Mouse (Mus musculus) lung, postnatal 0 days (tissue): ENCODE results near the gene Edar. TPM values are rescaled to one million over a fixed set of nuclear protein-coding genes. Genes with fewer than 3 reads are reported as not detected.
"Not testable (repeated sequence)": the region's sequence is repeated elsewhere in the genome, so short reads cannot be mapped to it uniquely, and the experiment has no call there.

ENCODE experiments used
- ATAC-seq: fragments of 200-750 bp; cut with Nextera tagmentation; 2 replicates; pipeline ENCODE4 v1.8.0; 2017; ENCODE audit warnings: moderate library complexity
- DNase-seq: peaks from one replicate; pipeline ENCODE4 v3.0.0-alpha.2; 2016; ENCODE audit warnings: low spot score
- H3K27ac ChIP-seq: fragments of 300-500 bp; sonication (generic); 2 replicates; pipeline ENCODE4 v1.5.1; 2014; ENCODE audit warnings: antibody characterized with exemption, mild to moderate bottlenecking, low read length, mixed read lengths
- H3K27me3 ChIP-seq: fragments of 300-500 bp; sonication (generic); replicated peaks from 2 replicates; pipeline ENCODE4 v1.6.1; 2014; ENCODE audit warnings: low read length, mixed read lengths; ENCODE audit not compliant: insufficient read depth
- H3K36me3 ChIP-seq: fragments of 300-500 bp; sonication (generic); 2 replicates; pipeline ENCODE4 v1.6.1; 2014; ENCODE audit warnings: low read length, mixed read lengths; ENCODE audit not compliant: insufficient read depth
- H3K4me1 ChIP-seq: fragments of 300-500 bp; sonication (generic); 2 replicates; pipeline ENCODE4 v1.6.1; 2014; ENCODE audit warnings: antibody characterized with exemption, low read depth, low read length, mixed read lengths; ENCODE audit not compliant: insufficient read depth
- H3K4me2 ChIP-seq: fragments of 300-500 bp; sonication (generic); replicated peaks from 2 replicates; pipeline ENCODE4 v1.6.1; 2014; ENCODE audit warnings: low read depth, mild to moderate bottlenecking, low read length, moderate library complexity, mixed read lengths
- H3K4me3 ChIP-seq: fragments of 300-500 bp; sonication (generic); 2 replicates; pipeline ENCODE4 v1.5.1; 2014; ENCODE audit warnings: low read depth, low read length
- H3K9ac ChIP-seq: fragments of 300-500 bp; sonication (generic); replicated peaks from 2 replicates; pipeline ENCODE4 v1.6.1; 2014; ENCODE audit warnings: low read depth, mild to moderate bottlenecking
- H3K9me3 ChIP-seq: fragments of 300-500 bp; sonication (generic); 2 replicates; pipeline ENCODE4 v1.6.1; 2016; ENCODE audit warnings: low read length, mixed read lengths
- CTCF ChIP-seq: IDR thresholded peaks from 2 replicates; pipeline ENCODE4 v1.5.1; 2016; ENCODE audit warnings: antibody characterized with exemption, mild to moderate bottlenecking
- EP300 ChIP-seq: IDR thresholded peaks from 2 replicates; pipeline ENCODE4 v1.6.1; 2016; ENCODE audit warnings: antibody characterized with exemption, mild to moderate bottlenecking, control low read depth
- WGBS: fragments of 180-500 bp; shearing (Covaris S2); extraction: QIAGEN DNeasy Blood & Tissue Kit; methylation state at CpG from one replicate; pipeline ENCODE4 v1.1.7; 2014; 5-methylcytosine and 5-hydroxymethylcytosine counted together
- polyA plus RNA-seq: library from polyadenylated mRNA; unstranded; fragments of >200 nt; fragmentation: Nextera tagmentation; extraction: Ambion mirVana; gene quantifications from 2 replicates; pipeline ENCODE4 v1.2.1, GENCODE M21; 2015

The Edar gene
- polyA plus RNA-seq, result 0.51 and 0.64 TPM in 2 replicates

DNA sequence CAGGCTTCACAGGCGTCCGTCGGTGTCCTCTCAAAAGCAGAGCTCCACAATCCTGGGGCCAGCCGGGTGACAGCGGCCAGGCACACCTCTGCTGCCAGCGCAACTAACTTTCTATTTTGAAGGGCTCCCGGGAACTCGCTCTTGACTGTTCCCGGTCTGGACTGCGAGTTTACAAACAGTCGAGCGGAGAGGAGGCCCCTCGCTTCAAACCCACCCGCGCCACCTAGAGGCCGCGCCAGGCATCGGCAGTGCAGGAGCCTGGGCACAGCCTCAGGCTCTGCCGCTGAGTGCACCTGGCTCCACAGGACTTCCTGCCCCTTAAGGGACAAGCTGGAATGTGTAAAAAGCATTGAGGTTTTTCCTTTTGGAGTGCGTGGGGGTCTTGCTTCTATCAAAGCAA is at the start of gene Edar:
TSS of gene Edar (minus strand) at position 122 of the 400 bp plus-strand sequence.
- DNase-seq, result peak; percentile 89
- no peak within 1 kb of the TSS for H3K9ac ChIP-seq
- no peak within 1 kb of the TSS for H3K27ac ChIP-seq
- H3K4me3 ChIP-seq, result peak within 1 kb of the TSS; percentile 29
- no peaks in the 10 kb centered on the region for H3K36me3 ChIP-seq
- H3K4me1 ChIP-seq, result no peaks in the 10 kb centered on the region
- ATAC-seq, result peak; percentile 90
- TF ChIP-seq CTCF (peak; percentile 96), EP300 (no peak)
- peak within 1 kb of the TSS; percentile 57 for H3K4me2 ChIP-seq
- H3K9me3 ChIP-seq, result no peaks in the 10 kb centered on the region
- no peaks in the 10 kb centered on the region for H3K27me3 ChIP-seq
- 2% methylated on average over 20 of the region's 20 CpGs for WGBS

DNA sequence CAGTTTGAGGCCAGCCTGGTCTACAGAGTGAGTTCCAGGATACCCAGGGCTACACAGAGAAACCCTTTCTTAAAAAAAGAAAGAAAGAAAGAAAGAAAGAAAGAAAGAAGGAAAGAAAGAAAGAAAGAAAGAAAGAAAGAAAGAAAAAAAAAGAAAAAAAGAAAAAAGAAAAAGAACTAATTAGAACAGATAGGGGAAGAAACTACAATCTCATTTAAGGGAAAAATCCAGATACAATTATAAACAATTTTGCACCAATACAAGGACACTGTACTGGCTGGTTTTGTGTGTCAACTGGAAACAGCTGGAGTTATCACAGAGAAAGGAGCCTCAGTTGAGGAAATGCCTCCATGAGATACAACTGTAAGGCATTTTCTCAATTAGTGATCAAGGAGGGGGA is 42.7 kb upstream of the Edar start, which contains the start of gene Gm17542:
TSS of gene Gm17542 (minus strand) at position 101 of the 400 bp plus-strand sequence.
- not testable (repeated sequence) for H3K27ac ChIP-seq, ATAC-seq, H3K9me3 ChIP-seq, H3K4me1 ChIP-seq, DNase-seq, H3K4me3 ChIP-seq, H3K9ac ChIP-seq, H3K4me2 ChIP-seq, H3K27me3 ChIP-seq, H3K36me3 ChIP-seq

DNA sequence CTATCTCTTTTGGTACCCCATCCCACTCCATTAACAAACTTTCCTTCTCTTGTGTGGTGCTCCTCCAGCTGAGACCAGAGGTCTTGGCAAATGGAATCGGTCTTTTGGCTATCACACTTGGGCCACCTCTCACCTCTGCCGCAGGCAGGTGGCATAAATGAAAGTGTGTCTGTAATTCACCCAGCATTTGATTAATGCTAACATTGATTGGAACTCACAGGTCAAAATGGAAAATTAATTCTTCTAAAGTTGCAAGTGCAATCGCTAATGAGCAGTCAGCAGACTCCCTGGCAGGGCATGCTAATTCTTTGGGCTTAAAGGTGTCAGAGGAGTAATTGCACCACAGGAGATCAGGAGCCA is 39.3 kb upstream of the Edar start:
- H3K9ac ChIP-seq, result no peak overlapping the region
- H3K27ac ChIP-seq, result no peak overlapping the region
- WGBS, result 45% methylated on average over 3 of the region's 3 CpGs
- DNase-seq, result no peak
- no peaks in the 10 kb centered on the region for H3K27me3 ChIP-seq
- H3K36me3 ChIP-seq, result no peaks in the 10 kb centered on the region
- H3K4me2 ChIP-seq, result peak overlapping the region; percentile 55
- H3K9me3 ChIP-seq, result no peaks in the 10 kb centered on the region
- peaks cover 2% of the 10 kb centered on the region; the same call in 1 of the 2 replicates for H3K4me1 ChIP-seq
- peak overlapping the region; percentile 31 for H3K4me3 ChIP-seq
- TF ChIP-seq EP300 (no peak), CTCF (no peak)
- no peak for ATAC-seq

DNA sequence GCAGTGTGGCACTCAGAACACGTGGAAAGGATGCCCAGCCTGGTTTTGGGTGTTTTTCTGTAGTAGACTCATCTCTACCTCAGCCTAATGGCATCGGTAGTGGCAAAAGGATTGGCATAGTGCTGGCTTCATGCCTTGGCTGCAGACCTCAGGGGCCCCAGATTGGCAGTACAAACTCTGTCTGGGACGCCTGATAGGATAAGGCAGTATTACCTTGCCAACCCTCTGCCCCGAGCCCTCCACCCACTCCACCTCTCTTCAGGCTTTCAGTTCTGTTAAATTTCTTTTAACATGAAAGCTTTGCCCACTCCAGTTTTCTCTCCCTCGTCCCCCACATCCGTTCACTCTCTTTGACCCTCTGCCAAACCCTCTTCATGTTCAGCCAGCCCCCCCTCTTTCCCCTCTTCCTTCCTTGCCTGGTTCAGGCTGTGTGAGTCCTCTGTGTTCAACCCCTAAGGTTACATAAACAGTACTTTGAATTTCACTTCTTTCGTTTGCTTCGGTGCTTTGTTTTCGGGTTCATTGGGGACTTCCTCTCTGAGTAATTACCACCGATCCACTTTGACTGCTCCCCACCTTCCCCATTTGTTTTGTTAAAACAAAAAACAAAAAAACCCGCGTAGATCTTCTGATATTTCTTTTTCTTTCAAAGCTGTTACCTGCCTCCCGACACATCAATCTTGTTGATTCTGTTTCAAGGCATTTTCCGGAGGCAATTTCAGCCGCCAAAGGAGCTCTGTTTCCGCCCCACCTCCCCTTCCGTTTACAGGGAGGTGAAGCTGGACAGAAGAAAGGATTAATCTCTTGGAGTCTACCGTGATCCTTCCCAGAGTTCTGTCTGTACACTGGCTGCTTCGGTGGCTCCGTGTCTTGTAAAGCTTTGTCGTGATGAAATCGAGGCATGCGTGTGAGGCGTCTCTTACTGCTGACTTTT is 38.7 kb upstream of the Edar start:
- peak overlapping the region; percentile 29; the same call in 1 of the 2 replicates for H3K9ac ChIP-seq
- DNase-seq (peak; percentile 14), ATAC-seq (no peak)
- peak overlapping the region; percentile 31 for H3K4me3 ChIP-seq
- no peaks in the 10 kb centered on the region for H3K27me3 ChIP-seq
- peaks cover 2% of the 10 kb centered on the region; the same call in 1 of the 2 replicates for H3K4me1 ChIP-seq
- H3K9me3 ChIP-seq, result no peaks in the 10 kb centered on the region
- no peaks in the 10 kb centered on the region for H3K36me3 ChIP-seq
- no peak for TF ChIP-seq EP300
- no peak for TF ChIP-seq CTCF
- H3K27ac ChIP-seq, result no peak overlapping the region
- 9% methylated on average over 24 of the region's 24 CpGs for WGBS
- H3K4me2 ChIP-seq, result peak overlapping the region; percentile 55

DNA sequence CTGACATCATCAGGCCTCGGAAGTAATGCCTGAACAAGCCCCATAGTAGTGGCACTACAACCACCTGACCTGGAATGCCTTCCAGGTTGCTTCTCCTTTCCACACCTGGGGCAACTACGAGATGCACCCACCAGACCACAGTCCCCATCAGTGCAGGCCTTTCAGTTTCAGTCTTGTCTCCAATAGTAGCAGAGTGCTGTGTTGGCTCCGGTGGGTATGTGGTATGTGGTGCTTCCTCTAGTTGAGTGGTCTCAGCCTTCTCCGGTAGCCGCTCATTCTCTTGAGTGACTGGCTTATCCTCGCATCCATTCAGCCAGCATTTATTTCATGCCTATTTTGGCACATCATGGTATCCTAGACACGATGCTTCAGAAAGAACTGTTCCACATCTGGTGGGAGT is 37.8 kb upstream of the Edar start:
- ATAC-seq (no peak), DNase-seq (no peak)
- no peaks in the 10 kb centered on the region for H3K27me3 ChIP-seq
- H3K4me1 ChIP-seq, result peaks cover 2% of the 10 kb centered on the region; the same call in 1 of the 2 replicates
- no peaks in the 10 kb centered on the region for H3K9me3 ChIP-seq
- TF ChIP-seq EP300 (no peak), CTCF (no peak)
- H3K4me3 ChIP-seq, result no peak overlapping the region
- H3K9ac ChIP-seq, result no peak overlapping the region
- no peak overlapping the region for H3K27ac ChIP-seq
- H3K4me2 ChIP-seq, result no peak overlapping the region
- 84% methylated on average over 7 of the region's 7 CpGs for WGBS
- H3K36me3 ChIP-seq, result no peaks in the 10 kb centered on the region

DNA sequence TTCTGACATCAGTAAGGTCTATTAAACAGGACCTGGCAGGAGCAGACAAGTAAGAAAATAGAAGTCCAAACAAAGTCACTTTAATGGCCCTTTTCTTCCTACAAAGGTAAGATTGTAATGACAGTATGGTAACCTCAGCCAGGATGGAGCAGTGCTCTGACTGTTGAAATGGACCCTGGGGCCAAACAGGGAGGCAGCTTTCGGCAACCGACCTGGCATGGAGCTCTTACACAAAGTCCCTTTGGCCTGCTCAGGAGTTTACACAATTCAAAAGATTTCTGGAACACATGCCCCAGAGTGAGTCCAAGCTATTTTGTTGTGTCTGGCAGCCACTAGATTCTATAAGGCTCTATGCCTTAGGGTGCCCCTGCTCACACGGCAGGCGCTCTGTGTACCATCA is 33.6 kb upstream of the Edar start:
- Histone ChIP-seq H3K9me3 (no peaks in the 10 kb centered on the region), H3K9ac (no peak overlapping the region), H3K4me3 (no peak overlapping the region), H3K4me1 (no peaks in the 10 kb centered on the region), H3K27me3 (no peaks in the 10 kb centered on the region), H3K4me2 (no peak overlapping the region), H3K27ac (no peak overlapping the region), H3K36me3 (no peaks in the 10 kb centered on the region)
- TF ChIP-seq EP300 (no peak), CTCF (no peak)
- ATAC-seq, result no peak
- DNase-seq, result no peak
- 94% methylated on average over 4 of the region's 4 CpGs for WGBS
